7 mouse cellular contexts compared by ENCODE assay signal in genomic region chr10:127041274-127041766, GRCm38 (mm10). TPM values are rescaled to one million over a fixed set of nuclear protein-coding genes. Genes with fewer than 3 reads are reported as not detected.
DNase-seq lines count a peak whose midpoint lies in the region; ATAC-seq and TF ChIP-seq lines count a peak whose summit lies in the region.

TSS of gene Mettl1 (plus strand) at chr10:127041414.
TSS of gene Eef1akmt3 (minus strand) at chr10:127041513.

- H3K27ac ChIP-seq in forebrain, embryonic 11.5 days (ENCODE audit: low read depth, low read length) = no peak within 1 kb of the TSS
- H3K27ac ChIP-seq in hindbrain, postnatal 0 days = peak within 1 kb of the TSS; percentile 66; the same call in 1 of the 2 replicates
- peak within 1 kb of the TSS; percentile 52; the same call in 1 of the 2 replicates for H3K27ac ChIP-seq in liver, postnatal 0 days (ENCODE audit: low read depth)
- H3K27ac ChIP-seq in neural tube, embryonic 15.5 days (replicated peaks) = peak within 1 kb of the TSS; percentile 60

- peak; percentile 75 for ATAC-seq in forebrain, embryonic 11.5 days (replicated peaks; ENCODE audit: low FRiP score)
- peak; percentile 52 for ATAC-seq in hindbrain, postnatal 0 days
- peak; percentile 47 for ATAC-seq in liver, postnatal 0 days
- ATAC-seq in neural tube, embryonic 15.5 days (ENCODE audit: low FRiP score) = peak; percentile 75

- H3K4me2 ChIP-seq in forebrain, embryonic 11.5 days (ENCODE audit: low read depth, low read length, severe bottlenecking) = peak within 1 kb of the TSS; percentile 99
- peak within 1 kb of the TSS; percentile 100 for H3K4me2 ChIP-seq in hindbrain, postnatal 0 days (ENCODE audit: low read depth, low read length)
- peak within 1 kb of the TSS; percentile 90 for H3K4me2 ChIP-seq in liver, postnatal 0 days (ENCODE audit: low read depth, low read length)
- H3K4me2 ChIP-seq in neural tube, embryonic 15.5 days = peak within 1 kb of the TSS; percentile 99

- TF ChIP-seq EP300 in liver, postnatal 0 days (IDR thresholded peaks at IDR 0.05; ENCODE audit: low read depth) = no peak

- WGBS in forebrain, embryonic 11.5 days = under 1% methylated on average over 28 of the region's 28 CpGs
- WGBS in hindbrain, postnatal 0 days = 2% methylated on average over 28 of the region's 28 CpGs
- 0% methylated on average over 28 of the region's 28 CpGs for WGBS in liver, postnatal 0 days (ENCODE audit: insufficient replicate concordance)
- under 1% methylated on average over 28 of the region's 28 CpGs for WGBS in neural tube, embryonic 15.5 days

- peaks cover 2% of the 10 kb centered on the region; the same call in 1 of the 2 replicates for H3K27me3 ChIP-seq in forebrain, embryonic 11.5 days (ENCODE audit: control insufficient read depth, insufficient read depth, low read length)
- H3K27me3 ChIP-seq in hindbrain, postnatal 0 days (ENCODE audit: insufficient read depth, low read length) = no peaks in the 10 kb centered on the region
- peaks cover 8% of the 10 kb centered on the region; the same call in 1 of the 2 replicates for H3K27me3 ChIP-seq in liver, postnatal 0 days (ENCODE audit: insufficient read depth, low read length)
- H3K27me3 ChIP-seq in neural tube, embryonic 15.5 days (replicated peaks) = peaks cover 4% of the 10 kb centered on the region; the same call in 1 of the 2 replicates

- H3K36me3 ChIP-seq in forebrain, embryonic 11.5 days (ENCODE audit: control insufficient read depth, insufficient read depth, low read length) = no peaks in the 10 kb centered on the region
- H3K36me3 ChIP-seq in hindbrain, postnatal 0 days (ENCODE audit: insufficient read depth, low read length) = no peaks in the 10 kb centered on the region
- peaks cover 3% of the 10 kb centered on the region; the same call in 1 of the 2 replicates for H3K36me3 ChIP-seq in liver, postnatal 0 days (replicated peaks; ENCODE audit: insufficient read depth, low read length)
- H3K36me3 ChIP-seq in neural tube, embryonic 15.5 days = peaks cover 11% of the 10 kb centered on the region; the same call in 1 of the 2 replicates

- H3K4me1 ChIP-seq in forebrain, embryonic 11.5 days (replicated peaks; ENCODE audit: control insufficient read depth, insufficient read depth, low read length) = 0 out of 2 replicates have a peak, but pooled peaks cover 2% of the 10 kb centered on the region
- H3K4me1 ChIP-seq in hindbrain, postnatal 0 days (ENCODE audit: insufficient read depth, low read length) = no peaks in the 10 kb centered on the region
- H3K4me1 ChIP-seq in liver, postnatal 0 days (ENCODE audit: insufficient read depth) = peaks cover 11% of the 10 kb centered on the region
- H3K4me1 ChIP-seq in neural tube, embryonic 15.5 days = peaks cover 19% of the 10 kb centered on the region

- DNase-seq in right cerebral cortex, postnatal 25 days = peak; percentile 60
- no peak for DNase-seq in right cerebral cortex, postnatal 36 days (ENCODE audit: low spot score in 2 of 2)
- peak; percentile 41 for DNase-seq in adrenal gland, adult 8-10 months
- DNase-seq in forebrain, embryonic 11.5 days (ENCODE audit: low spot score) = peak; percentile 77
- DNase-seq in hindbrain, postnatal 0 days (ENCODE audit: low spot score) = peak; percentile 54
- peak; percentile 40 for DNase-seq in liver, postnatal 0 days

- peak within 1 kb of the TSS; percentile 69 for H3K4me3 ChIP-seq in forebrain, embryonic 11.5 days (ENCODE audit: low read depth, low read length)
- peak within 1 kb of the TSS; percentile 82 for H3K4me3 ChIP-seq in hindbrain, postnatal 0 days (ENCODE audit: low read length)
- H3K4me3 ChIP-seq in liver, postnatal 0 days (ENCODE audit: low read depth, low read length) = peak within 1 kb of the TSS; percentile 72
- H3K4me3 ChIP-seq in neural tube, embryonic 15.5 days (replicated peaks) = peak within 1 kb of the TSS; percentile 62

- H3K9me3 ChIP-seq in forebrain, embryonic 11.5 days (ENCODE audit: control insufficient read depth, low read length) = no peaks in the 10 kb centered on the region
- no peaks in the 10 kb centered on the region for H3K9me3 ChIP-seq in hindbrain, postnatal 0 days (ENCODE audit: low read length)
- H3K9me3 ChIP-seq in liver, postnatal 0 days (ENCODE audit: low read length) = no peaks in the 10 kb centered on the region
- no peaks in the 10 kb centered on the region for H3K9me3 ChIP-seq in neural tube, embryonic 15.5 days (replicated peaks)

- TF ChIP-seq CTCF in hindbrain, postnatal 0 days (IDR thresholded peaks at IDR 0.05; ENCODE audit: low read depth) = no peak
- no peak for TF ChIP-seq CTCF in liver, postnatal 0 days (IDR thresholded peaks at IDR 0.05; ENCODE audit: low read depth)

- peak within 1 kb of the TSS; percentile 58 for H3K9ac ChIP-seq in forebrain, embryonic 11.5 days (ENCODE audit: low read length)
- H3K9ac ChIP-seq in hindbrain, postnatal 0 days (replicated peaks; ENCODE audit: low read length) = peak within 1 kb of the TSS; percentile 61
- H3K9ac ChIP-seq in liver, postnatal 0 days (replicated peaks) = peak within 1 kb of the TSS; percentile 62
- peak within 1 kb of the TSS; percentile 62 for H3K9ac ChIP-seq in neural tube, embryonic 15.5 days (replicated peaks)

RNA-seq across cellular contexts. Expression of gene Mettl1, which starts in this region (rescaled TPM):
- 10 to 100 TPM; 19.3 to 33.1 (median 26.4) TPM for total RNA-seq in adrenal gland, adult 8-10 months (2022)
- 42.5 and 44.0 TPM in 2 replicates for polyA plus RNA-seq in forebrain, embryonic 11.5 days (2014; fragmentation: Nextera tagmentation; extraction: Ambion mirVana)
- total RNA-seq in hindbrain, postnatal 0 days (2014; rRNA removed) = 9.3 and 10.0 TPM in 2 replicates
- 23.8 and 23.9 TPM in 2 replicates for polyA plus RNA-seq in hindbrain, postnatal 0 days (2015; fragmentation: Nextera tagmentation; extraction: Ambion mirVana)
- 14.9 and 15.0 TPM in 2 replicates for polyA plus RNA-seq in liver, postnatal 0 days (2015; fragmentation: Nextera tagmentation; extraction: Ambion mirVana)
- 24.3 and 29.6 TPM in 2 replicates for polyA plus RNA-seq in neural tube, embryonic 15.5 days (2015; fragmentation: Nextera tagmentation; extraction: Ambion mirVana)

RNA-seq across cellular contexts. Expression of gene Eef1akmt3, which starts in this region (rescaled TPM):
- under 1 TPM; 0.12 to 0.66 (median 0.37) TPM for total RNA-seq in adrenal gland, adult 8-10 months (2022)
- 0.11 TPM in 1 of 2 replicates, not detected in the other for polyA plus RNA-seq in forebrain, embryonic 11.5 days (2014; fragmentation: Nextera tagmentation; extraction: Ambion mirVana)
- total RNA-seq in hindbrain, postnatal 0 days (2014; rRNA removed) = 0.31 TPM in 1 of 2 replicates, not detected in the other
- polyA plus RNA-seq in hindbrain, postnatal 0 days (2015; fragmentation: Nextera tagmentation; extraction: Ambion mirVana) = 0.19 TPM in 2 replicates
- polyA plus RNA-seq in liver, postnatal 0 days (2015; fragmentation: Nextera tagmentation; extraction: Ambion mirVana) = 0.05 and 0.07 TPM in 2 replicates
- 0.27 and 0.51 TPM in 2 replicates for polyA plus RNA-seq in neural tube, embryonic 15.5 days (2015; fragmentation: Nextera tagmentation; extraction: Ambion mirVana)

Comparison
In these comparisons a context has a peak if more than half of its experiments do, and no peak if none do; other contexts are left out.
1. DNase-seq: peak in right cerebral cortex, postnatal 25 days (single experiment), adrenal gland, adult 8-10 months (single experiment), forebrain, embryonic 11.5 days (single experiment), hindbrain, postnatal 0 days (single experiment) and liver, postnatal 0 days (single experiment); none in right cerebral cortex, postnatal 36 days (0 of 2).
2. Peak in every context shown above with its lines, with median percentiles within 50 percentile points of each other: ATAC-seq, H3K4me2 ChIP-seq, H3K4me3 ChIP-seq and H3K9ac ChIP-seq.